In the genomic region with DNA sequence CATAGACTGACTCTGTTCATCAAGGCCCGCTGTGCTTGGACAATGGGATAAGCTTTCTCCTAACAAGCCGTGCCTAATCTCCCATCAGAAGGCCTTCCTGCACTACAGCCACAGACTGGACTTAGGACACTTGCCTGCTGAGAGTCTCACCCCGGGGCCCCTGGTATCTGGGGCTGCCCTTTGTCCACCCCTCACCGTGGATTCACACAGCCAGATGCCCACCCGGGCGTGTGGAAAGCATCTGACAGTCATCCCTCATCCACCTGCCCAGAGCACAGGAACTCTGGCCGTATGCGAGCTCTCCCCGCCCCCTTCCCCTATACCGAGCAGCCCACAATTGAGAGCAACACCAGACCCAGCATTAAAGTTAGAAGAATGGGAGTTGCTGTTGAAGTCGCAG, we compare ENCODE assay signal across 23 mouse cellular contexts. TPM values are rescaled to one million over a fixed set of nuclear protein-coding genes. Genes with fewer than 3 reads are reported as not detected.
DNase-seq lines count a peak whose midpoint lies in the region; ATAC-seq lines count a peak whose summit lies in the region.
"Had no signal": no experiment of that assay in that cellular context is flagged by ENCODE, and none has a peak within 500 bp of the region (broad histone marks: within the 10 kb centered on the region; RNA-seq: fewer than 3 reads in every experiment).

No protein-coding gene starts in this region.

- no peak for ATAC-seq in forebrain, embryonic 12.5 days (ENCODE audit: low FRiP score)
- ATAC-seq in midbrain, embryonic 14.5 days (ENCODE audit: low FRiP score, low TSS enrichment) = no peak
- peak; percentile 58 for ATAC-seq in neural tube, embryonic 11.5 days (ENCODE audit: insufficient read depth, low FRiP score, low TSS enrichment)
- no peak for ATAC-seq in neural tube, embryonic 15.5 days (ENCODE audit: low FRiP score)
- ATAC-seq: activated CD4-positive, CD25-positive, alpha-beta regulatory T cell, adult 4 months; forebrain, embryonic 14.5 days; Patski had no signal

- no peak overlapping the region for H3K4me2 ChIP-seq in forebrain, embryonic 12.5 days
- H3K4me2 ChIP-seq in midbrain, embryonic 14.5 days (ENCODE audit: low read length) = no peak overlapping the region
- H3K4me2 ChIP-seq in neural tube, embryonic 11.5 days (ENCODE audit: low read depth) = no peak overlapping the region
- H3K4me2 ChIP-seq in neural tube, embryonic 15.5 days = no peak overlapping the region
- H3K4me2 ChIP-seq: embryonic facial prominence, embryonic 12.5 days; heart, embryonic 13.5 days; hindbrain, embryonic 14.5 days had no signal

- 37% methylated on average over 11 of the region's 11 CpGs for WGBS in forebrain, embryonic 10.5 days
- 35% methylated on average over 11 of the region's 11 CpGs for WGBS in forebrain, embryonic 12.5 days
- WGBS in midbrain, embryonic 10.5 days = 54% methylated on average over 11 of the region's 11 CpGs
- 32% methylated on average over 11 of the region's 11 CpGs for WGBS in midbrain, embryonic 14.5 days
- 46% methylated on average over 11 of the region's 11 CpGs for WGBS in neural tube, embryonic 11.5 days
- WGBS in neural tube, embryonic 15.5 days = 30% methylated on average over 11 of the region's 11 CpGs

- H3K9me3 ChIP-seq in forebrain, embryonic 10.5 days = no peaks in the 10 kb centered on the region
- H3K9me3 ChIP-seq in forebrain, embryonic 12.5 days = no peaks in the 10 kb centered on the region
- H3K9me3 ChIP-seq in midbrain, embryonic 10.5 days (replicated peaks) = no peaks in the 10 kb centered on the region
- H3K9me3 ChIP-seq in midbrain, embryonic 14.5 days (ENCODE audit: control insufficient read depth, low read length) = no peaks in the 10 kb centered on the region
- no peaks in the 10 kb centered on the region for H3K9me3 ChIP-seq in neural tube, embryonic 11.5 days (ENCODE audit: control insufficient read depth, low read length)
- H3K9me3 ChIP-seq in neural tube, embryonic 15.5 days (replicated peaks) = no peaks in the 10 kb centered on the region
- H3K9me3 ChIP-seq: embryonic facial prominence, embryonic 12.5 days; heart, embryonic 13.5 days had no signal

- peak; percentile 17 for DNase-seq in forebrain, embryonic 10.5 days (ENCODE audit: extremely low spot score, low spot score)
- peak; percentile 63 for DNase-seq in midbrain, embryonic 10.5 days (ENCODE audit: low spot score)
- no peak for DNase-seq in midbrain, embryonic 14.5 days
- DNase-seq in neural tube, embryonic 11.5 days (ENCODE audit: low spot score) = peak; percentile 12
- peak; percentile 27 for DNase-seq in embryo, embryonic 10.5 days (ENCODE audit: low spot score)
- no peak for DNase-seq in MN1 (ENCODE audit: low spot score)
- DNase-seq: adrenal gland, postnatal 14 days; cerebellum, adult 11-12 months; cerebellum, adult 9-10 months; cerebellum, postnatal 25 days; gastrocnemius, postnatal 36 days; heart, adult 11 months; heart, postnatal 36 days had no signal

- H3K9ac ChIP-seq in forebrain, embryonic 12.5 days = no peak overlapping the region
- no peak overlapping the region for H3K9ac ChIP-seq in midbrain, embryonic 14.5 days (replicated peaks; ENCODE audit: low read length)
- H3K9ac ChIP-seq in neural tube, embryonic 11.5 days (ENCODE audit: low read length) = no peak overlapping the region
- H3K9ac ChIP-seq in neural tube, embryonic 15.5 days (replicated peaks) = no peak overlapping the region
- H3K9ac ChIP-seq: embryonic facial prominence, embryonic 12.5 days; heart, embryonic 13.5 days; hindbrain, embryonic 14.5 days had no signal

- H3K27me3 ChIP-seq in forebrain, embryonic 10.5 days (ENCODE audit: poor library complexity, severe bottlenecking) = peaks cover 60% of the 10 kb centered on the region
- peaks cover 5% of the 10 kb centered on the region; the same call in 1 of the 2 replicates for H3K27me3 ChIP-seq in forebrain, embryonic 12.5 days
- peaks cover 78% of the 10 kb centered on the region for H3K27me3 ChIP-seq in midbrain, embryonic 10.5 days (ENCODE audit: low read depth, poor library complexity, severe bottlenecking)
- 0 out of 2 replicates have a peak, but pooled peaks cover 4% of the 10 kb centered on the region for H3K27me3 ChIP-seq in midbrain, embryonic 14.5 days (ENCODE audit: control insufficient read depth, insufficient read depth, low read length)
- no peaks in the 10 kb centered on the region for H3K27me3 ChIP-seq in neural tube, embryonic 11.5 days (ENCODE audit: control insufficient read depth, insufficient read depth, low read length)
- H3K27me3 ChIP-seq in neural tube, embryonic 15.5 days (replicated peaks) = 0 out of 2 replicates have a peak, but pooled peaks cover 3% of the 10 kb centered on the region
- H3K27me3 ChIP-seq: embryonic facial prominence, embryonic 12.5 days; heart, embryonic 13.5 days had no signal

- H3K36me3 ChIP-seq in forebrain, embryonic 10.5 days (replicated peaks) = no peaks in the 10 kb centered on the region
- no peaks in the 10 kb centered on the region for H3K36me3 ChIP-seq in forebrain, embryonic 12.5 days (replicated peaks)
- no peaks in the 10 kb centered on the region for H3K36me3 ChIP-seq in midbrain, embryonic 10.5 days
- no peaks in the 10 kb centered on the region for H3K36me3 ChIP-seq in midbrain, embryonic 14.5 days (ENCODE audit: control insufficient read depth, insufficient read depth, low read length)
- H3K36me3 ChIP-seq in neural tube, embryonic 11.5 days (ENCODE audit: control insufficient read depth, insufficient read depth, low read length) = no peaks in the 10 kb centered on the region
- no peaks in the 10 kb centered on the region for H3K36me3 ChIP-seq in neural tube, embryonic 15.5 days
- H3K36me3 ChIP-seq: embryonic facial prominence, embryonic 12.5 days; heart, embryonic 13.5 days had no signal

- no peak overlapping the region for H3K27ac ChIP-seq in forebrain, embryonic 10.5 days
- H3K27ac ChIP-seq in forebrain, embryonic 12.5 days = no peak overlapping the region
- no peak overlapping the region for H3K27ac ChIP-seq in midbrain, embryonic 10.5 days (replicated peaks)
- H3K27ac ChIP-seq in midbrain, embryonic 14.5 days (replicated peaks; ENCODE audit: low read depth, low read length) = no peak overlapping the region
- no peak overlapping the region for H3K27ac ChIP-seq in neural tube, embryonic 11.5 days (ENCODE audit: low read depth, low read length)
- no peak overlapping the region for H3K27ac ChIP-seq in neural tube, embryonic 15.5 days (replicated peaks)
- H3K27ac ChIP-seq: embryonic facial prominence, embryonic 12.5 days; heart, embryonic 13.5 days; hindbrain, embryonic 14.5 days had no signal

- H3K4me3 ChIP-seq in forebrain, embryonic 10.5 days = no peak overlapping the region
- no peak overlapping the region for H3K4me3 ChIP-seq in forebrain, embryonic 12.5 days (replicated peaks)
- no peak overlapping the region for H3K4me3 ChIP-seq in midbrain, embryonic 10.5 days
- no peak overlapping the region for H3K4me3 ChIP-seq in midbrain, embryonic 14.5 days (replicated peaks; ENCODE audit: low read depth, low read length)
- H3K4me3 ChIP-seq in neural tube, embryonic 11.5 days (ENCODE audit: low read depth, low read length) = no peak overlapping the region
- H3K4me3 ChIP-seq in neural tube, embryonic 15.5 days (replicated peaks) = no peak overlapping the region
- H3K4me3 ChIP-seq: embryonic facial prominence, embryonic 12.5 days; heart, embryonic 13.5 days had no signal

- H3K4me1 ChIP-seq in forebrain, embryonic 10.5 days = peaks cover 4% of the 10 kb centered on the region; the same call in 1 of the 2 replicates
- no peaks in the 10 kb centered on the region for H3K4me1 ChIP-seq in forebrain, embryonic 12.5 days
- peaks cover 4% of the 10 kb centered on the region; the same call in 1 of the 2 replicates for H3K4me1 ChIP-seq in midbrain, embryonic 10.5 days
- H3K4me1 ChIP-seq in midbrain, embryonic 14.5 days (ENCODE audit: control insufficient read depth, insufficient read depth, low read length) = no peaks in the 10 kb centered on the region
- no peaks in the 10 kb centered on the region for H3K4me1 ChIP-seq in neural tube, embryonic 11.5 days (ENCODE audit: control insufficient read depth, insufficient read depth, low read length)
- no peaks in the 10 kb centered on the region for H3K4me1 ChIP-seq in neural tube, embryonic 15.5 days
- H3K4me1 ChIP-seq: embryonic facial prominence, embryonic 12.5 days; heart, embryonic 13.5 days had no signal

RNA-seq across cellular contexts. Expression of a gene that starts 1.0 kb away (rescaled TPM):
- polyA plus RNA-seq in forebrain, embryonic 10.5 days (2016; fragmentation: Nextera tagmentation; extraction: Ambion mirVana) = 0.46 and 0.70 TPM in 2 replicates
- not detected in 2 replicates for polyA plus RNA-seq in forebrain, embryonic 12.5 days (2016; fragmentation: Nextera tagmentation; extraction: Ambion mirVana)
- 0.44 and 0.78 TPM in 2 replicates for polyA plus RNA-seq in midbrain, embryonic 10.5 days (2016; fragmentation: Nextera tagmentation; extraction: Ambion mirVana)
- polyA plus RNA-seq in midbrain, embryonic 14.5 days (2014; fragmentation: Nextera tagmentation; extraction: Ambion mirVana) = not detected in 2 replicates
- polyA plus RNA-seq in neural tube, embryonic 11.5 days (2014; fragmentation: Nextera tagmentation; extraction: Ambion mirVana) = not detected in 2 replicates
- polyA plus RNA-seq in neural tube, embryonic 15.5 days (2015; fragmentation: Nextera tagmentation; extraction: Ambion mirVana) = not detected in 2 replicates
- polyA plus RNA-seq: activated CD4-positive, CD25-positive, alpha-beta regulatory T cell, adult 4 months; C2C12; cortical plate, adult 2 months; embryonic facial prominence, embryonic 12.5 days; forebrain, embryonic 14.5 days; heart, embryonic 13.5 days; hindbrain, embryonic 14.5 days had no signal

Comparison
In these comparisons a context has a peak if more than half of its experiments do, and no peak if none do; other contexts are left out.
1. DNase-seq: peak in forebrain, embryonic 10.5 days (single experiment), midbrain, embryonic 10.5 days (single experiment), neural tube, embryonic 11.5 days (single experiment) and embryo, embryonic 10.5 days (single experiment); none in midbrain, embryonic 14.5 days (single experiment) and MN1 (single experiment).